Mouse (Mus musculus) right cerebral cortex, adult 18-20 months (tissue): ENCODE results near the gene Glp2r.
A peak's percentile ranks its signal among the peaks of the same experiment; 100 is the strongest.

Experiments
- DNase-seq: peaks from one replicate; pipeline ENCODE4 v3.0.0; 2022; ENCODE audit warnings: mixed read lengths

The Glp2r gene

GRCm38 (mm10) chr11:67657685-67658382 is 113.1 kb downstream of the Glp2r start:
- peak; percentile 58 for DNase-seq

DNA sequence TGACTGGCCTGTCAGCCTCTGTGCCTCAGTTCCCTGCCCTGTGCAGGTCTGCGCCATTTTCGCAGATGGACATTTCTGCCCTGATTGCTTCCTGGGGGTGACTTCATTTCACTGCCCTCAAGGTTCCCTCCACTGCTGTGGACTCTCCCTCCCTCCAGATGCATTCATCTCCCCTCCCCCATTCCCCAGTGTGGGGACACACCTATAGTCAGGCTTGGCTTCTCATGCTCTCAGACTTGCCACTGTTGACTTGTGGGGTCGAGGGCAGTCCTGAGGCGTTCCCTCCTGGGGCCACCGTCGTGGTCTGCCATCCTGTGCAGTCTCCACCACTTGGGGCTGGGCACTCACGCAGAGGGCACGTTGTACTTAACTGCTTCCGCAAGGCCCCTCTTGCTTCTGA is 114.1 kb downstream of the Glp2r start:
- no peak for DNase-seq

GRCm38 (mm10) chr11:67656366-67656765 is 114.6 kb downstream of the Glp2r start:
- DNase-seq, result no peak

DNA sequence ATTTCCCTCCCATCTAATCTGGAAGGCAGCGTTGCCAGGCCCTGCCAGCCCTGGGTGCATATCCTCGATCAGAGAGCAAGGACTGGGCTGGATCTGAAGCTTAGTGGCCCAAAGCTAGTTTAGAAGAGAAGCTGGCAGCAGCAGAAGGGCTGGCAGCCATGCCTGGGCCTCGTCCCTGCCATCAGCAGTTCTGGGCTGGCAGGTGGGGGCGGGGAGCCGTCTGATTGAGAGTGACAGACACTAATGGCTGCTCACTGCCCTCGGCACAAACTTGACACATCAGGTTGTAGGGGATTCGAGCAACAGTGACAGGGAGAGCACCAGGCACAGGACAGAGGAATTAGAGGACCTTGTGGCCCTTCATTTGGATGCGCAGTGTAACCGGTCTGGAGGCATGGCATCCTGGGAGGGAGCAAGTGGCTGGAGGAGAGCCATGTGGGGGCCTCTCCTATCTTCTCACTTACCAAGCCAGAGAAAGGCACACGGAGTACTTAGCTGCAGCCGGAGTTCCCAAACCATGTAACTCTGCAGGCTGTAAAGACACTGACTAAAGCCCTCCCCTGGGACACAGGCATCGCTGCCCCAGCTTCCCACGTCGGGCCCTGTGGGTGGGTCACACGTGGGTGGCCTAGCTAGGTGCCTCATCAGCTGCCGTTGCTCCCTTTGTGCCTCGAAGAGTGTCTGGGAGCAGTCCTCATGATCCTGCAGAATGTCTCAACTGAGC is 115.6 kb downstream of the Glp2r start:
- DNase-seq, result peak; percentile 64

DNA sequence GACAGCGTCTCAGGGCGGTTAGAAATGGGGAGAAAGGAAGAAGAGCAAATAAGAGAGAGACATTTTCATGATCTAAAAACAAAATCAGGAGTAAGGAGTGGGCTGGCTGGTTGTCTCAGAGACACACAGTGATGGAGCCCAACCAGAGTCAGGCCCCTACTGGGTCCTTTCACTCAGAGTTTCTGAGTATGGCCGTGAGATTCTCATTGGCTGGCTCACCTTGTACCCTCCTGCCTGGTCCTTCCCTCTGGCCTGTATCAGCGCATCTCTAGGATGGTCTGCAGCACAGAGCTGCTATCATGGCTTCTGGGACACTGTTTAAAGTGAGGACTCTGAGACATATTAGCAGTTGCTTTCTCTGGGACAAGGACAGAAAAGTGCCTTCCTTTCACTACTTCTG is 116.4 kb downstream of the Glp2r start:
- DNase-seq, result no peak

- no peak for DNase-seq
These were observed 117.3 kb downstream of the Glp2r start for GRCm38 (mm10) chr11:67653521-67654090.

GRCm38 (mm10) chr11:67652893-67653255 is 118.1 kb downstream of the Glp2r start:
- DNase-seq, result peak; percentile 55

- peak; percentile 72 for DNase-seq
These were observed 118.6 kb downstream of the Glp2r start for GRCm38 (mm10) chr11:67652194-67652892.

DNA sequence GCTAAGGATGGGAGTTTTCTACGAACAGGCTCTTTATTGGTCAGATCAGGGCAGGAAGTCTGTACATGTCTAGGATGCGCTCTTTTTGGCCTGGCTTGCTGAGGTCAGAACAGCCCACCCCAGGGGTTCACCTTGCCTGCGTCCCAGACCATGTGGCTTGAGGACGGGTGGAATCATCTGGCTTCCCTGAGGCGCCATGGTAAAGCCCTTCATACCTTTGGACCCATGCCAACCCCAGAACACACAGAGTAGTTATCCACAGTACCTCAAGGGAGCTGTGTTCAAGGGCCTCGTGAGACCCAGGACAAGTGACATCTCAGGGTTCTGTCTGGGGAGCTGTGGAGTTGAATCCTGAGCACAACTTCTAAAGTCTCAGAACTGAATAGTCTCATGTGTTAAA is 119.2 kb downstream of the Glp2r start:
- no peak for DNase-seq

DNA sequence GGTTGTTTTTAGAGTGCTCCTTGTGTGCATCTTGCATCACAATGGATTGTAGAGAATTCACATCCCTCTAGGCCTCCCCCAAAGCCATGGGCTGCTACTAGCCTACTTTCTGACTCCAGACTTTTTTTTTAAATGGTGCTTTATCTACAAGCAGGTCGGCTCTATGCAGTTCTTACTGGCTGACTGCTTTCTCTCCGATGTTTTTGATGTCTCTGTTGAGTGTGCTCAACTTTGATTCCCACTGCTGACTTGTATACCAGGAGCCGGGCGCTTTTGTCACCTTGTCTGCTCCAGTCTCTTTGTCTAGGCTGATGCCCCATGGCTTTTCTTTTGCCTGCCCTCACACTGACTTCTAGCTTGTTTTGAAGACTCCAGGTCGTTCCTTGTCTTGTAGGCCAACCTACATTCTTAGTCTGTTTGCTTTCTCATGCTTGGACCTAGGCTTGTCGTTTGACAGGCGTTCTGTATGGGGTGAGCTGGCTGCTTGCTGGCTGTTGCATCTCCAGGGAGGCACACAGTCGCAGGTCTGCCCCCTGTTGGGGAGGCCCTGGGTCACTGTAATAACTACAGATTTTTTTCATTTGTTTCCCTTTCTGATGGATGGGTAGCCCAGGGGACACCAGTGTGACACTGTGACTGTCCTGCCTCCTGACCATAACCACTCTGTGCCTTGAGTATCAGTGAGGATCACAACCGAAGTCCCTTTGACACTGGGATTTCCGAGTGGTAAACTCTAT is 120.8 kb downstream of the Glp2r start:
- no peak for DNase-seq

- peak; percentile 89 for DNase-seq
These were observed 122.1 kb downstream of the Glp2r start for GRCm38 (mm10) chr11:67648651-67649407.

DNA sequence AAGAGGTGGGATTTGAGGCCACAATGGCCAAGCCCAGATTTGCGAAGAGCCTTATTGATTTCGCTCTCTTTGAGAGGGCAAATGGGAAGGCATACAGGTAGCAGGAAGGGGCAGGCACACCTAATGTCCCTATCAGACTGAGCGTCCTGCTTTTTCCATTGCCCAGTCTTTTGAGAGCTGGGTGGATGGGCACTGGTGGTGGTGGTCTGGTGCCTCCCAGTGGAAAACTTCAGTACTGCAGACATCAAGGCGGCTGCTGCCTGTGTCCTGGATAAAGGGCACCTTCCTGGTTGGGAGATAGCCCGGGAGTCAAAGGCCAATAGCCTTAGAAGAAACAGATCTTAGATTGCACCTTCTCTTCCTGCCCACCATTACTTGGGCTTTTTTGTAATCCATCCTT is 123.2 kb downstream of the Glp2r start:
- DNase-seq, result peak; percentile 68

- DNase-seq, result no peak
These were observed 126.3 kb downstream of the Glp2r start for GRCm38 (mm10) chr11:67644632-67645149.

GRCm38 (mm10) chr11:67643465-67643864 is 127.5 kb downstream of the Glp2r start:
- DNase-seq, result no peak

- no peak for DNase-seq
These were observed 128.1 kb downstream of the Glp2r start for GRCm38 (mm10) chr11:67642835-67643234.

DNA sequence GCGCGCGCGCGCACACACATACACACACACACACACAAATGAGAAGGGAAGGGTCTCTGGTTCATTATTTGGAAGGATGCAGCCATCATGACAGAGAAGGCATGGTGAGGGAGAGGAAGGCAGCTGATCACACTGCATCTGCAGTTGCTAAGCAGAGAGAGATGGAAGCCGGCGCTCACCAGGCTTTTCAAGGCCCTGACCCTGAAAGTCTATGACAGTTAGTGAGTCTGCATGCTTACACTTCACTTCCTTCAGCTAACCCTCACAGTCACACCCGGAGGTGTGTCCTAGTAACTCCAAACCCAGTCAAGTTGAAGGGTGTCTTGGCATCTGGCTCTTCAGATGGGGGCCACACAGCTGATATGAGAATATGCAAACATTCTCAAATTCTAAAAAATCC is 128.5 kb downstream of the Glp2r start:
- DNase-seq, result no peak

DNA sequence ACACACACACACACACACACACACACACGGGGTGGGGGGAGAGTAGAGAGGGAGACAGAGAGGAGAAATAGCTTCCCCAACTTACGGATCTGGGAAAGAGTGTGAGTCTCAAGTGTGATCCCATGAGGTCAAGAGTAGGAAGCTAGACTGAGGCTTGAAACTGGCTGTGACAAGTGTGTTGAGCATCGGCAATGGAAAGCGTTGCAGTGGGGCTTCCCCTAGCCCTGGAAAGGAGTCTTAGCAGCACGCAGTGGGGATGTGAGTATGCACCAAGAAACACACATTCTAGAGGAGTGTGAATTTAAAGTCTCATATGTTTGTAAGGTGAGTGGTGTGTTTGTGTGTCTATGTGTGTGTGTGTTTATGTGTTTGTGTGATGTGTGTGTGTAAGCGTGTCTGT is 130.7 kb downstream of the Glp2r start:
- DNase-seq, result no peak

DNA sequence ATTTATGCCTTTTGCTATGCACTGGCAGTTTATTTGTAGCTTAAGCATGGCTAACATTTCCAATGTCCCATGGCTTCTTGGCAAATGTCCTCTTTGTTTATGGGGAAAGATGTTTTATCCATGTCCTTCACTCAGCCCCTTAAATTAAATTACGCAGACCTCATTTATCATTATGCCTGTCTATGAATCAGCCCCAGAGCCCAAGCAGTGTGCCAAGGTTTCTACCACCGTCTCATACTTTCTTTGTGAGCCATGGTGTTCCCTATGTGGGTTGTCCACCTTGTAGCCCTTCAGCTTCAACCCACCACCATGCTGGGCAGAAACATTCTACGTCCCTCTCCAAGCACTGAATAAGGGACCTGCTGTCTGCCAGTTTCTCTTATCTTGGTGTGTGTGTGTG is 132.6 kb downstream of the Glp2r start:
- DNase-seq, result no peak

- no peak for DNase-seq
These were observed 133.9 kb downstream of the Glp2r start for GRCm38 (mm10) chr11:67636905-67637586.

DNA sequence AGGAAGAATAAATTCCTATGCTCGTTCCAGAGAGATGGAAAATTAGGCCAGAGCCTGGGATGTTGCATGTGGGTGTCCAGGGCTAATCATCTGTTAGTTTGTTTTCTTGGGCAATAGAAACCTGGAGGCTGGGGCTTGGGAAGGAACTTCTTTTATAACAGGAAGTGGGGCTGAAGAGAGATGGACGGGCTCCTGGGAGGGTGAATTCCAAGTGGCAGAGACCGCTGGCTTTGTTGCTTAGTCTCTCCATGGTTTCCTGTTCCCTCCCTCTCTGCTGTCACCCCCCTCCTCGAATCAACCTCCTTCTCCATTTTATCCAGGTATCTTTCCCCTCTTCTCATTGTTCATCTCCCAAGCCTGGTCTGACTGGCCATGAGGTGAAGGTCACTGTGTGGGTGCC is 134.8 kb downstream of the Glp2r start:
- DNase-seq, result no peak

GRCm38 (mm10) chr11:67633620-67634229 is 137.2 kb downstream of the Glp2r start:
- no peak for DNase-seq
